Mouse (Mus musculus): ENCODE results near the gene Tmprss11f. TPM values are rescaled to one million over a fixed set of nuclear protein-coding genes. Genes with fewer than 3 reads are reported as not detected.
"Not testable (repeated sequence)": the region's sequence is repeated elsewhere in the genome, so short reads cannot be mapped to it uniquely, and the experiment has no call there.

Gene Tmprss11f
- total RNA-seq (2018; cell fraction: chromatin; rRNA removed), result not detected
- not detected for total RNA-seq (2018; cell fraction: cytosol; rRNA removed)
- total RNA-seq (2018; cell fraction: nucleus; rRNA removed), result not detected
- polyA plus RNA-seq (2018), result not detected in 3 replicates

- WGBS (ENCODE audit: missing documents), result 82% methylated on average over 5 of the region's 5 CpGs
- Histone ChIP-seq H3K79me2 (ENCODE audit: inconsistent target) (no peaks in the 10 kb centered on the region), H3K27ac (no peak within 1 kb of the TSS), H3K36me3 (ENCODE audit: inconsistent target) (no peaks in the 10 kb centered on the region), H3K4me3 (ENCODE audit: inconsistent target) (no peak within 1 kb of the TSS)
These were observed at the start of gene Tmprss11f for GRCm38 (mm10) chr5:86632324-86632723. TSS of gene Tmprss11f (minus strand) at chr5:86632424.

GRCm38 (mm10) chr5:86676262-86676661 is 44.0 kb upstream of the Tmprss11f start, which contains the start of gene Tmprss11b:
TSS of gene Tmprss11b (minus strand) at chr5:86676362.
- Histone ChIP-seq H3K36me3 (ENCODE audit: inconsistent target) (no peaks in the 10 kb centered on the region), H3K4me3 (ENCODE audit: inconsistent target) (no peak within 1 kb of the TSS), H3K27ac (no peak within 1 kb of the TSS), H3K79me2 (ENCODE audit: inconsistent target) (no peaks in the 10 kb centered on the region)
- WGBS (ENCODE audit: missing documents), result 75% methylated on average over 5 of the region's 5 CpGs

- 38% methylated on average over 4 of the region's 4 CpGs for WGBS (ENCODE audit: missing documents)
- not testable (repeated sequence) for H3K79me2 ChIP-seq (ENCODE audit: inconsistent target); H3K4me3 ChIP-seq (ENCODE audit: inconsistent target); H3K27ac ChIP-seq; H3K36me3 ChIP-seq (ENCODE audit: inconsistent target)
These were observed 17.0 kb upstream of the Tmprss11f start for GRCm38 (mm10) chr5:86649185-86649584.

GRCm38 (mm10) chr5:86640795-86641194 is 8.6 kb upstream of the Tmprss11f start:
- Histone ChIP-seq H3K27ac (no peak overlapping the region), H3K4me3 (ENCODE audit: inconsistent target) (no peak overlapping the region), H3K79me2 (ENCODE audit: inconsistent target) (no peaks in the 10 kb centered on the region), H3K36me3 (ENCODE audit: inconsistent target) (no peaks in the 10 kb centered on the region)
- WGBS (ENCODE audit: missing documents), result 61% methylated on average over 3 of the region's 3 CpGs

GRCm38 (mm10) chr5:86630700-86631099 is 1.5 kb downstream of the Tmprss11f start:
- WGBS (ENCODE audit: missing documents), result 81% methylated on average over 2 of the region's 2 CpGs
- no peak overlapping the region for H3K4me3 ChIP-seq (ENCODE audit: inconsistent target)
- H3K27ac ChIP-seq, result no peak overlapping the region
- H3K36me3 ChIP-seq (ENCODE audit: inconsistent target), result no peaks in the 10 kb centered on the region
- no peaks in the 10 kb centered on the region for H3K79me2 ChIP-seq (ENCODE audit: inconsistent target)

GRCm38 (mm10) chr5:86621778-86622177 is 10.4 kb downstream of the Tmprss11f start:
- Histone ChIP-seq H3K79me2 (ENCODE audit: inconsistent target) (no peaks in the 10 kb centered on the region), H3K36me3 (ENCODE audit: inconsistent target) (no peaks in the 10 kb centered on the region), H3K4me3 (ENCODE audit: inconsistent target) (no peak overlapping the region), H3K27ac (no peak overlapping the region)
- WGBS (ENCODE audit: missing documents), result 76% methylated on average over 1 of the region's 1 CpGs

GRCm38 (mm10) chr5:86585896-86586295 is 46.3 kb downstream of the Tmprss11f start:
- H3K4me3 ChIP-seq (ENCODE audit: inconsistent target), result no peak overlapping the region
- no peaks in the 10 kb centered on the region for H3K79me2 ChIP-seq (ENCODE audit: inconsistent target)
- no peak overlapping the region for H3K27ac ChIP-seq
- WGBS (ENCODE audit: missing documents), result 88% methylated on average over 3 of the region's 3 CpGs
- H3K36me3 ChIP-seq (ENCODE audit: inconsistent target), result no peaks in the 10 kb centered on the region

GRCm38 (mm10) chr5:86582618-86583017 is 49.6 kb downstream of the Tmprss11f start:
- Histone ChIP-seq H3K27ac (no peak overlapping the region), H3K36me3 (ENCODE audit: inconsistent target) (no peaks in the 10 kb centered on the region), H3K4me3 (ENCODE audit: inconsistent target) (no peak overlapping the region), H3K79me2 (ENCODE audit: inconsistent target) (no peaks in the 10 kb centered on the region)
- 94% methylated on average over 5 of the region's 5 CpGs for WGBS (ENCODE audit: missing documents)

- no peaks in the 10 kb centered on the region for H3K36me3 ChIP-seq (ENCODE audit: inconsistent target)
- H3K4me3 ChIP-seq (ENCODE audit: inconsistent target), result no peak overlapping the region
- no peaks in the 10 kb centered on the region for H3K79me2 ChIP-seq (ENCODE audit: inconsistent target)
- H3K27ac ChIP-seq, result no peak overlapping the region
- 77% methylated on average over 5 of the region's 5 CpGs for WGBS (ENCODE audit: missing documents)
These were observed 50.2 kb downstream of the Tmprss11f start for GRCm38 (mm10) chr5:86581998-86582397.

GRCm38 (mm10) chr5:86578761-86579160 is 53.5 kb downstream of the Tmprss11f start:
- WGBS (ENCODE audit: missing documents), result 88% methylated on average over 5 of the region's 8 CpGs
- not testable (repeated sequence) for H3K4me3 ChIP-seq (ENCODE audit: inconsistent target); H3K79me2 ChIP-seq (ENCODE audit: inconsistent target); H3K36me3 ChIP-seq (ENCODE audit: inconsistent target); H3K27ac ChIP-seq

GRCm38 (mm10) chr5:86546693-86547092 is 85.5 kb downstream of the Tmprss11f start:
- Histone ChIP-seq H3K79me2 (ENCODE audit: inconsistent target) (no peaks in the 10 kb centered on the region), H3K36me3 (ENCODE audit: inconsistent target) (no peaks in the 10 kb centered on the region), H3K4me3 (ENCODE audit: inconsistent target) (no peak overlapping the region), H3K27ac (no peak overlapping the region)
- 90% methylated on average over 2 of the region's 2 CpGs for WGBS (ENCODE audit: missing documents)

- Histone ChIP-seq H3K4me3 (ENCODE audit: inconsistent target) (no peak overlapping the region), H3K27ac (no peak overlapping the region), H3K36me3 (ENCODE audit: inconsistent target) (no peaks in the 10 kb centered on the region), H3K79me2 (ENCODE audit: inconsistent target) (no peaks in the 10 kb centered on the region)
- WGBS (ENCODE audit: missing documents), result 92% methylated on average over 3 of the region's 3 CpGs
These were observed 91.6 kb downstream of the Tmprss11f start for GRCm38 (mm10) chr5:86540601-86541000.

GRCm38 (mm10) chr5:86528725-86529124 is 103.5 kb downstream of the Tmprss11f start:
- 88% methylated on average over 2 of the region's 2 CpGs for WGBS (ENCODE audit: missing documents)
- Histone ChIP-seq H3K27ac (no peak overlapping the region), H3K36me3 (ENCODE audit: inconsistent target) (no peaks in the 10 kb centered on the region), H3K79me2 (ENCODE audit: inconsistent target) (no peaks in the 10 kb centered on the region), H3K4me3 (ENCODE audit: inconsistent target) (no peak overlapping the region)

GRCm38 (mm10) chr5:86518500-86518899 is 113.7 kb downstream of the Tmprss11f start, which contains the start of gene Tmprss11g:
TSS of gene Tmprss11g (minus strand) at chr5:86518600.
- H3K4me3 ChIP-seq (ENCODE audit: inconsistent target), result no peak within 1 kb of the TSS
- no peak within 1 kb of the TSS for H3K27ac ChIP-seq
- WGBS (ENCODE audit: missing documents), result 67% methylated on average over 9 of the region's 9 CpGs
- H3K79me2 ChIP-seq (ENCODE audit: inconsistent target), result no peaks in the 10 kb centered on the region
- H3K36me3 ChIP-seq (ENCODE audit: inconsistent target), result no peaks in the 10 kb centered on the region

GRCm38 (mm10) chr5:86511538-86511937 is 120.7 kb downstream of the Tmprss11f start:
- Histone ChIP-seq H3K4me3 (ENCODE audit: inconsistent target) (no peak overlapping the region), H3K36me3 (ENCODE audit: inconsistent target) (no peaks in the 10 kb centered on the region), H3K79me2 (ENCODE audit: inconsistent target) (no peaks in the 10 kb centered on the region), H3K27ac (no peak overlapping the region)
- 81% methylated on average over 5 of the region's 5 CpGs for WGBS (ENCODE audit: missing documents)

- no peaks in the 10 kb centered on the region for H3K79me2 ChIP-seq (ENCODE audit: inconsistent target)
- H3K36me3 ChIP-seq (ENCODE audit: inconsistent target), result no peaks in the 10 kb centered on the region
- H3K4me3 ChIP-seq (ENCODE audit: inconsistent target), result no peak overlapping the region
- H3K27ac ChIP-seq, result no peak overlapping the region
- 61% methylated on average over 1 of the region's 1 CpGs for WGBS (ENCODE audit: missing documents)
These were observed 138.8 kb downstream of the Tmprss11f start for GRCm38 (mm10) chr5:86493453-86493852.

Measured in macrophage (primary cell).